Comparison of ENCODE assay signal across 9 mouse cellular contexts in the genomic region with DNA sequence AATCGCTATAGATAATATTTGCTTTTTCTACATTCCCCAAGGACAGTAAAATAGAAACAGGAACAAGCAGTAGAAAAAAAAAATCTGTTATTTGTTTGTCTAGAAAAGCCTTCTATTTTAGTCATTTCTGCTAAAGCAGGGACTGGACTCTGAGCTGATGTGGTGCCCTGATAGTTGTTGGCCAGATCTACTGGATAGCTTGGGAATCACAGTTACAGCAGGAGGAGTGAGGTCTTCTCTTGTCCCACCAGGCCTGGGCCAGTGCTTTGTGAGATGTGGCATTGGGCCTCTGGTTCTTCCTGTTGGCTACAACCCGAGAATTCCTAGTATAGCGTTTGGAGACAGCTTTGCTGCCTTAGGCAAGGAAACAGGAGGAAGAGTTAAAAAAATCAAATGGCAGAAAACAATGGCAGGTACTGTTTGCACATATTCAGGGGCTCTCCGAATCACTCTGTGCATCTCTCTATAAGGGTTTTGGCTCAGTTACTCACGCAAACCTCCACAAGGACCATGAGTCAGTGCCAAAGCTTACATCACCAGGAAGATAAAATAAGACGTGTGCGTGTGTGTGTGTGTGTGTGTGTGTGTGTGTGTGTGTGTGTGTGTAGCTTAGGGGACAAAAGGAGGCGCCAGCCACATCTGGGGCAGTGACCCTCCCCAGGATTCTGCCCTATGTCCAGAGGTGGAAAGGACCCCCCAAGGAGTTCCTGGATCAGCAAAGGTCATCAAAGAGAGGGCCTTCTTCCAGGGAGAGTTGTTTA.
DNase-seq lines count a peak whose midpoint lies in the region; ATAC-seq lines count a peak whose summit lies in the region.
"Had no signal": no experiment of that assay in that cellular context is flagged by ENCODE, and none has a peak within 500 bp of the region (broad histone marks: within the 10 kb centered on the region; RNA-seq: fewer than 3 reads in every experiment).

No protein-coding gene starts in this region.

- WGBS in kidney, embryonic 15.5 days, result 63% methylated on average over 8 of the region's 8 CpGs
- 41% methylated on average over 8 of the region's 8 CpGs for WGBS in embryonic facial prominence, embryonic 14.5 days
- WGBS in hindbrain, embryonic 12.5 days, result 51% methylated on average over 8 of the region's 8 CpGs

- peaks cover 12% of the 10 kb centered on the region for H3K4me1 ChIP-seq in kidney, embryonic 15.5 days
- H3K4me1 ChIP-seq in embryonic facial prominence, embryonic 14.5 days (ENCODE audit: control insufficient read depth, insufficient read depth, low read length), result peaks cover 13% of the 10 kb centered on the region; the same call in 1 of the 2 replicates
- no peaks in the 10 kb centered on the region for H3K4me1 ChIP-seq in hindbrain, embryonic 12.5 days

- no peak overlapping the region for H3K4me2 ChIP-seq in kidney, embryonic 15.5 days
- no peak overlapping the region for H3K4me2 ChIP-seq in embryonic facial prominence, embryonic 14.5 days (ENCODE audit: low read depth, low read length)
- no peak overlapping the region for H3K4me2 ChIP-seq in hindbrain, embryonic 12.5 days (replicated peaks)

- peak; percentile 57; the same call in 1 of the 2 replicates for ATAC-seq in kidney, embryonic 15.5 days (replicated peaks; ENCODE audit: low FRiP score)
- 0 out of 2 replicates have a peak, but pooled peaks have one; percentile 30 for ATAC-seq in embryonic facial prominence, embryonic 14.5 days (ENCODE audit: low read depth)
- ATAC-seq in hindbrain, embryonic 12.5 days (ENCODE audit: low FRiP score), result no peak
- ATAC-seq: Patski had no signal

- intact Hi-C loops in left cerebral cortex, postnatal 25 days (cut with DNase I), result loop anchor here (5.0 kb wide), 1 partner anchor 334 kb away; no protein-coding TSS in a partner anchor

- H3K36me3 ChIP-seq in kidney, embryonic 15.5 days, result no peaks in the 10 kb centered on the region
- H3K36me3 ChIP-seq in embryonic facial prominence, embryonic 14.5 days (ENCODE audit: control insufficient read depth, insufficient read depth, low read length), result no peaks in the 10 kb centered on the region
- no peaks in the 10 kb centered on the region for H3K36me3 ChIP-seq in hindbrain, embryonic 12.5 days

- peak overlapping the region; percentile 85 for H3K27ac ChIP-seq in kidney, embryonic 15.5 days
- H3K27ac ChIP-seq in embryonic facial prominence, embryonic 14.5 days (replicated peaks; ENCODE audit: low read depth, low read length), result no peak overlapping the region
- H3K27ac ChIP-seq in hindbrain, embryonic 12.5 days, result no peak overlapping the region
- H3K27ac ChIP-seq: liver, embryonic 14.5 days had no signal

- no peak for DNase-seq in kidney, adult 11 months
- DNase-seq in NIH3T3 (ENCODE audit: low read depth), result peak; percentile 83
- DNase-seq in embryonic facial prominence, embryonic 14.5 days (ENCODE audit: low spot score), result peak; percentile 71
- peak; percentile 12 to 58 for DNase-seq in left cerebral cortex, postnatal 25 days (ENCODE audit: low spot score in 2 of 2)
- no peak for DNase-seq in ovary, postnatal 14 days (ENCODE audit: low spot score)

- H3K9ac ChIP-seq in kidney, embryonic 15.5 days, result no peak overlapping the region
- H3K9ac ChIP-seq in embryonic facial prominence, embryonic 14.5 days (ENCODE audit: low read depth, low read length), result no peak overlapping the region
- no peak overlapping the region for H3K9ac ChIP-seq in hindbrain, embryonic 12.5 days
- H3K9ac ChIP-seq: liver, embryonic 14.5 days had no signal

- no peaks in the 10 kb centered on the region for H3K27me3 ChIP-seq in kidney, embryonic 15.5 days
- H3K27me3 ChIP-seq in embryonic facial prominence, embryonic 14.5 days (replicated peaks; ENCODE audit: control insufficient read depth, insufficient read depth, low read length), result no peaks in the 10 kb centered on the region
- H3K27me3 ChIP-seq in hindbrain, embryonic 12.5 days, result peaks cover 9% of the 10 kb centered on the region
- H3K27me3 ChIP-seq: Patski had no signal

- H3K4me3 ChIP-seq in kidney, embryonic 15.5 days (replicated peaks), result no peak overlapping the region
- no peak overlapping the region for H3K4me3 ChIP-seq in embryonic facial prominence, embryonic 14.5 days (ENCODE audit: low read depth, low read length)
- H3K4me3 ChIP-seq in hindbrain, embryonic 12.5 days, result no peak overlapping the region

- no peaks in the 10 kb centered on the region for H3K9me3 ChIP-seq in kidney, embryonic 15.5 days (replicated peaks)
- H3K9me3 ChIP-seq in embryonic facial prominence, embryonic 14.5 days (ENCODE audit: control insufficient read depth, low read length), result no peaks in the 10 kb centered on the region
- H3K9me3 ChIP-seq in hindbrain, embryonic 12.5 days (replicated peaks), result no peaks in the 10 kb centered on the region

Comparison
In these comparisons a context has a peak if more than half of its experiments do, and no peak if none do; other contexts are left out.
1. DNase-seq: peak in NIH3T3 (single experiment), embryonic facial prominence, embryonic 14.5 days (single experiment) and left cerebral cortex, postnatal 25 days (2 of 2); none in kidney, adult 11 months (single experiment) and ovary, postnatal 14 days (single experiment).